Mouse (Mus musculus): Measurements from ENCODE around the gene Pde4dip. TPM values are rescaled to one million over a fixed set of nuclear protein-coding genes. Genes with fewer than 3 reads are reported as not detected.

The Pde4dip gene
- total RNA-seq, 4 experiments from 2014 or later = 195 to 235 (median 214) TPM

DNA sequence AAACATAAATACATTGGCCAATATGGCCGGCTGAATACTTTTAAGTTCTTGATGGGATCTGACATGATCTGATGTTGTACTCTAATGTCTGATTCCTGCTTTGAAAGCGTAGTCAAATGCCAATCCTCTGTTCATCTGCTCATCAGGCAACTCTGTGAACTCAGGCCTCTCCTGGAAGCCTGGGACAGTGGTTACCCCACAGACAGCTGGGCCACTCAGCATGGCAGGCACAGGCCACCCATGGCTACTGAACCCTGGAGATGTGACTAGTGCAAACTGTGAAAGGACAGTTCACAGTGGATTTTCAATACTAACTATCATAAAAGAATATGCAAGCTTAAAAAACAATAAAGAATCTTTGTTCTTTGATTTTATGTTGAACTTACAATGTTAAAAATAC lies 85.6 kb downstream of the Pde4dip start:
- DNase-seq (ENCODE audit: low spot score in 2 of 2) = no peak

DNA sequence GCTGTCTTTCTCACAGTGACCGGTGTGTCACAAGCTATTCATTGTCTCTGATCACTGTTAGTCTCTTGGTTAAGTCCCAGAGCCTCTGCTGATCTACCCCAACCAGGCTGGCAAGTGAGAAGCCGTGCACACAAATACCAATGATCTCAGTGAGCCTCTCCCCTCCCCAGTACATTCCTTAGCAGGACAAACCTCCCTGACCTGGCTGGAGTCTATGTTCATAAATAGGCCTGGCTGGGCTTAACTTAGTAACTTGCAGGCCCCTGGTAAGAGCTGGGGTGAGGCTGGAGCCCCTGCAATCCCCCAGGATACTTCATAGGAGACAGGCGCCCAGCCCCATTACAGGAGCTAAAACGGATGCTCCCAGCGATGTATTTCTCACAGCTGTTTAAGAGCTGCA lies 86.2 kb downstream of the Pde4dip start:
- no peak for DNase-seq (ENCODE audit: low spot score in 2 of 2)

DNA sequence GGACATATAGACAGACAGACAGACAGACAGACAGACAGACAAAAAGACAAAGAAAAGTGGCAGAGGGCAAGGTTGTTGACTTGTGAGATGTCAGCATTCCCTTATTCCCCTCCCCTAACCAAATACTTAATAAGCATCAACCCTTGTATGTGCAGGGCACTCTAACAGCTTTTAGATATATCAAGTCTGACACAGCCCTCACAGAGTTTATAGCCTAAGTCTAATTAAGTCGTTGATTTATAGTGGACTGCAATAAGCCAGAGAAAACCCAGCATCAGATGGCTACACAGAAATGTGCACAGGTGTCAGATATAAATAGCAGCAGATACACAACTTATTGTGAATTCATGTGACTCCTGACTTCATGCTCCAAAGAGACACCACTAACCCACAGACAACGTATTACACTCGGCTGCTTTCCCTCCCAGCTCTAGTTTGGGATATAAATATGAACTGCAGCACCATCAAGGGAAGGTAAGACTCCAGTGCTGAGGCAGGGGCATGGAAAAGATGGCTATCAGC lies 87.3 kb downstream of the Pde4dip start:
- no peak for DNase-seq (ENCODE audit: low spot score in 2 of 2)

DNA sequence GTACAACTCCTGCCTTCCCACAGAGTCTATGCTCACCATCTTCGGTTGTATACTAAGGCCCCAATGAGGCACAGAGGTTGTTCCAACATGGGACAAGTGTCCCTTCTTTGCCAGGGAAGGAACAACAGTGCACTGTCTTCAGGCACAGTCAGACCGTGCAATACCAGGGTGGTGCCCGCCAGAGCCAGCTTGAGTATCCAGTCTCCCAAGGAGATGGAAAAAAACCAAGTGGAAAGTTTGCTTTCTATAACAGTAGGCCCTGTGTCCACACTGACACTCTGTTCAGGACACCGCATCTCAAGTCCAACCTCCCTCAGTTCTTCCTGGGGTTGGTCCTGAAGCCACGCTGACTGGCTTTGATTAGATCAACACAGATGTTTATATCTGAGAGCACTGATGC lies 87.8 kb downstream of the Pde4dip start:
- DNase-seq (ENCODE audit: low spot score in 2 of 2) = no peak

DNA sequence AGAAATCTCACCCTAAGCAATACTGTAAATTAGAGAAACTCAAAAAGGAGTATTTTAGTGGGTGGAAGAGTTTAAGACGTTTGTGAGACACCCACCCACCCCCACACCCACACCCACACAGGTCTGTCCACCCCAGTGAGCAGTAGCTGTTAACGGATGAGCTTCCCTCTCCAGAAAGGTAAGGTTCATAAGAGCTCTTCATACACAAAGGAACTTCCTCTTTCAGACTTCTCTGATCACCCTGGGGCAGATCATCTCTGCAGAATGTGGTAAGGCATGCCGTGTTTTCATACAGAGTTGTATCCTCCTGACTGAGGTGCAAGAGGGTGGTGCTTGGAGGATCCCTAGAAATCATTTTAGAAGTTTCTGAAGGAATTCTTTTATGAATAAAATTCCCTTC lies 88.5 kb downstream of the Pde4dip start:
- DNase-seq (ENCODE audit: low spot score in 2 of 2) = no peak

DNA sequence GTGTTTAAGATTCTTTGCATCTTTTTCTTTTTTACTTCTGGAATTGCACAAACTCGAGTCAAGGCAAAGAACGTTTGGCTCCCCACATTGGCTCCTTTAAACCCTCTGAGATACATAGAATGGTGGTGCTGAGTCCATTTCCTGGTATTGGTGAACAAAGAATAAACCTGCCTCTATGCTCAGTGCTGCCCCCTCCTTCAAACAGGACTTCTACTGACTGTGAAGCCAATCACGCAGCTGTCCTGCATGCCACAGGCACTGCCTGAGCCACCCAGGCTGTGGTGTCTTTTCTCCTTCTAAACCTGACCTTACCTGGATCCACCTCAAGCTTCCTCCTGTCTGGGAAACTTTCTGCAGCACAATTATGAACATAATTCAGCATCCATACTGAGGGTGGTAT lies 89.2 kb downstream of the Pde4dip start:
- no peak for DNase-seq (ENCODE audit: low spot score in 2 of 2)

DNA sequence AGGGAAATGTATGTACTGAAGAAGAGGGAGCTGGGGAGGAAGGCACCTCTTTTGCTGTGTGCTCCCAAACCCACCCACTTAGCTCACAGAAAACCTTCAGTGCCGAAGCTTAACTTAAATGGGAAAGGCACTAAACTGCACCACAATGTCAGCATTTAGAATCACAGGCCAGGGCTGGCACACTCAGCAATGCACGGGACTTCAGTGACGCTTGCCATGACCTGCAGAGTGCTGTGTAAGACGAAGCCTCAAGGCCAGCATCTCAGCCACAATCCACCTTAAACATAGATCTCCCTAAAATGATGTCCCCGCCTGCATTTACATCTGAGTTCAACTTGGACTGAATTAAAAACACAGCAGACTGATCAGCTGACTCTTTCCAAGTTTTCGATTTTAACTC lies 91.1 kb downstream of the Pde4dip start:
- DNase-seq (ENCODE audit: low spot score in 2 of 2) = no peak

DNA sequence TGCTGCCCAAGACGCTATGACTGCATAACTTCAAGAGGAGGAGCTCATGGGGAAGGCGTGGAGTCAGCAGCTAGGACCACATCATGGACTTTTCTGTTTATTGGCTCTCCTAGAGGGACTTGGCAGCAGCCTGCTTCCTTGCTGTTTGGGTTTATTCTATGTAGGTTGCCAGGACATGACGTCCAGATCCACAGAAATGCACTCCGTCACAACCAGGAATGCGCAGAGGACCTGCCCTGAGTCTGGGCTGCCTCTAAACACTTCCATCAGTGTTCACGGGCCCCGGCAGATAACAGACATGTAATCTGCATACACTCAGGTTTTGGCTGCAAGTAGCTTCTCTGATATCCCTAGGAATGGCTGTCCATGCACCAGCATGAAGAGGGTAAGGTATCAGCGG lies 94.5 kb downstream of the Pde4dip start:
- no peak for DNase-seq (ENCODE audit: low spot score in 2 of 2)

DNA sequence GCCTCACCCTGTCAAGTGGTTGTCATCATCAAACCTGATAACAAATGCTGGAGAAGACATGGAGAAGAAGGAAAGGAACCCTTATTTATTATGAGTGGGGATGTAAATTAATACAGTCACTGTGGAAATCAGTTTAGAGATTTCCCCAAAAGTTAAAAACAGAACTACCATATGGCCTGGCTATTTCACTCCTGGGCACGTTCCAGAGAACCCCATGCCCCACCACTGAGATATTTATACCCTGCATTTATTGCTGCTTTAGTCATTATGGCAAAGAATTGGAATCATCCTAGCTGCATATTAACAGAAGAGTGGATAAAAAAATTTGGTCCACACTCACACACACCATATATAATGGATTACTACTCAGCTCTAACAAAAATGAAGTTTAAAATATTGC lies 98.4 kb downstream of the Pde4dip start:
- no peak for DNase-seq (ENCODE audit: low spot score in 2 of 2)

DNA sequence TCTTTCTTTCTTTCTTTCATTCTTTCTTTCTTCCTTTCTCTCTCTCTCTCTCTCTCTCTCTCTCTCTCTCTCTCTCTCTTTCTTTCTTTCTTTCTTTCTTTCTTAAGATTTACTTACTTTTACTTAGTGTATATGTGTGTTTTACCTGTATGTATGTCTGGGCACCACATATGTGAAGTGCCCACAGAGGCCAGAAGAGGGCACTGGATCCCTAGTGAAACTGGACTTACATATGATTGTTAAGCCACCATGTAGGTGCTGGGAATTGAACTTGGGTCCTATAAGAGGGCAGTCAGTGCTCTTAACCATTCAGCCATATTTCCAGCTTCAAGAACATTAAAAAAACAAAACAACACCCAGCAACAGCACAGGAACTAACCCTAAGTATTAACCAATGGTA lies 99.2 kb downstream of the Pde4dip start:
- DNase-seq (ENCODE audit: low spot score in 2 of 2) = no peak

DNA sequence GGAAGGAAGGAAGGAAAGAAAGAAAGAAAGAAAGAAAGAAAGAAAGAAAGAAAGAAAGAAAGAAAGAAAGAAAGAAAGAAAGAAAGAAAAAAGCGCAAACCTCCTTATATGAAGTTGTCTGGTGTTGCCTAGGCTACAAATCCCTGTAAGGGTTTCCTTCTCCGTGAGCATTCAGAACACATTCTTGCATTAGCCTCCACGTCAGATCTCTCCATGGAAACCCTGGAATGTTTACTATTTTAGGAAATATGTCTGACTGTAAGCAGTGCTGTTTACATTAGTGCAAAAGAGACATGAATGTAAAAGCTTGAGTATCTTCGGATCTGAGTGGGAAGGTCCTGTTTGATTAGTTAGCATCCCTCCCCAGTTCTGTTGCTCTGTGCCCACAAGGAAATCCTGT lies 112.3 kb downstream of the Pde4dip start:
- DNase-seq (ENCODE audit: low spot score in 2 of 2) = no peak

DNA sequence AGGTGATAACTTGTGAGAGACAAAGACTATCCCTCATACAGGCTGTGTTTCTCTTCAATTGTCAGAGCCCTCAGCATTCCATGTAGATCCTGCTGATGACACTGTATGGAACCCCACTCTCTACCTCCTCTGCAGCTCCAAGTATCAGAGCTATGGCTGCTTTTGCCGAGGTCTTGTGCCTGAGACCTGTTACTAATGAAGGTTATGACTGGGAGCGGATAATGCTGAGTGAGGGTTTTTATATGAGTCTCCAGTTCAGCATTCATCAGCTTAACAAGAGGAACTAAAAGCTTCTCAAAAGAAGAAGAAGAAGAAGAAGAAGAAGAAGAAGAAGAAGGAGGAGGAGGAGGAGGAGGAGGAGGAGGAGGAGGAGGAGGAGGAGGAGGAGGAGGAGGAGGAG lies 112.8 kb downstream of the Pde4dip start:
- no peak for DNase-seq (ENCODE audit: low spot score in 2 of 2)

DNA sequence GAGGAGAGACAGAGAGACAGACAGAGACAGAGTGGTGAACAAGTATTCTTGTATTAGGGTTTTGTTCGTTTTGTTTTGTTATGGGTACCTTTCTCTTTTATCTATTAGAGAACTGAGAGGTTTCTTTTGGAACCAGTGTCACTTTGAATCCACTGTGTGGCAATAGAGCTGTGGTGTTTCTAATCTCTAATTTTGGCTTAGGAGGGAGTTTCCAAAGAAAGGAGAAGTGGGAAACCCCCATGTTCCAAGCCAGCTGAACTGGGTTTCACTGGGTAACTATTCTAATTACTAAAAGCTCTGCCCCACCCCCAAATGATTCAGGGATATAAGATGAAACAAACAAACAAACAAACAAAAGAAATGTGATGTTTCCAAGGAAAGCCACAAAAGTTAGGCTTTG lies 113.6 kb downstream of the Pde4dip start:
- DNase-seq (ENCODE audit: low spot score in 2 of 2) = no peak

DNA sequence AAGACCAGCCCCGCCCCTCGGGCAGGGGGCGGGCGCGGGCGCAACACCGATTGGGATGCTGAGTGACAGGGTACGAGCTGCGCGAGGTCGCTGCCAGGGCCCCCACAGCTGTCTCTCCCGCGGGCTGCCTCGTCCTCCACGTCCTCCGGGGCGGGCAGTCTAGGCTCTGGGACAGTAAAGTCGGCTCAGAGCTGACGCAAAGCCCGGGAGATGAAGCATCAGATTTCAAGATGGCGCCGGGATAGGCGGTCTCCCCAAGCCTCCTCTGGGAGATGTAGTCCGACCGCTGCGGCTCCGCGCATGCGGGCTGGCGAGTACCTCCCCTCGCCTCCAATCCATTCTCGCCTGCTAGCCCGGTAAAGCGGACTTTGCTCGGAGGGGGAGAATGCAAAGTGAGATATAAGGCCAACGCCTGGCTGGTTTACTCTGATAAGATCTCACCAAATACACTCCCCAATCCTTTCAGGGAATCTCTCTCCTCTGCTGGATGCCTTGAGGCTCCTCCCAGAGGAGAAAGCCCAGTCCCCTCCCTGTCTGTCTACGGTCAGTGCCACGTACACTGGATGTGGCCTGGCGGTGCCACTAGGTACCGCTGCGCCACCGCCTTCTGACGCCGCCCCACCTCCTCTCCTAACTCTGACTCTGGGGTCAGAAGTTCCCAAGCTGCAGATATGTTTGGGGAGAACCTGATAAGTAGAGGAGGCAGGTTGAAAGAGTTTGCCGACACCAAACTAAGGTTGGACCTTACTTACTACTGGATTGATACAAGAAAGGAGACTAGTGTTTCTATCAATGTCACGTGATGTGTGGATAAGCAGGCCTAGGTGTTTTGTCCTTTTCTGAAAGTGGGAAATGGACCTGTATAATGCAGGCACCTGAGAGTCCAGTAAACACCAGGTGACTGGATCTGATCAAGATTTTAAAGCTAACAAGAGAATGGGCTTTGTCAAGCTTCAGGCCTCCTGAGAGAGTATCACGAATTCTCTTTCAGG lies 120.4 kb downstream of the Pde4dip start:
- DNase-seq (ENCODE audit: low spot score in 2 of 2) = peak; percentile 92 to 94

DNA sequence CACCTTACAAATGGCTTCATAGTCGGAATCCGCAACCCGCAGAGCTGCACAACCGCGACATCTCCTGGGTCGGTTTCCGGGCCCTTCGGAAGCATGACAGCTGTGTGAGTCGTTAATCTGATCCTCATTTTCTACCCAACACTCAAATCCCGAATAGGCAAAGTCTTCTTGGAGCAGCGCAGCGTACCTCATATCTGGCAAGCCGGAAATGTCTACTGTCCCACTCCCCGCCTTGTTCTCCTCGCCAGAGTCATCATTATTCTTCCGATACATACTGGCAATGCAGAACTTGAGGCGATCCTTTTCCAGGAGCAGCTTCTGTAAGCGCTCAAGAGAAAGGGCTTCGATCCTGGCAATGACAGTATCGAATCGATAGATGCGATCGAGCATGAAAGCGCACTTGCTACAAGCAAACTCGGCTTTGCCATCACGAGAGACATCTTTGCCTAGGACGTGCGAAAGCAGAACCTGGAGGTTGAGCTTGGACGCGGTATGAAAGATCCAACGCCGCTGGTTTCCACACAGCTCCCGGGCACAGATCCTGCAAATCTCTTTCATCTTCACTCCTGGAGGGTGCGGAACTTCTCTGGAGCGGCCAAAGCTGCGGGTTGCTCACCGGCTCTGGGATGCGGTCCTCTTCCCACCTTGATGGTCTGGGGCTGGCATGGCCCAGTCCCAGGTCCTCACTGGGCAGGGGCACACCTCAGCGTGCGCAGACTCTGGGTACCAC lies 121.3 kb downstream of the Pde4dip start:
- DNase-seq (ENCODE audit: low spot score in 2 of 2) = peak in 1 of 2 experiments; percentile 26

DNA sequence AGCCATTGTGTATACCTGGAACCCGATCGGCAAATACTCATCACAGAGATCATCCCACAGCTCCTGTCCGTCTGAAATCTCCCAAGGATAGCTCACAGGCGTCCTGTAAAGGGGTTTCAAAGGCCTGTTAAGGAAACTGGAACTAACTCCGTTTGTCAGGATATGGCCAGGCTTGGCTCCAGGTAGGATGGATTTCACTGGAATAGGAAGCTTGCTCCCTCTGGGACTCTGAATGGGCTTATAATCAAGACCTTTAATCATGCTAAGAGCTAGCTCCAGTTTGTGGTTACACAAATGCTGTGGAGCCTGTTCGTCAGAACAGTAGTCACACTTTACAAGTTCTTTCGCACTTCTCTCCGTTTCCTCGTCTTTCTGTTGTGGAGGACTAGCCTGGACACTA lies 122.0 kb downstream of the Pde4dip start:
- DNase-seq (ENCODE audit: low spot score in 2 of 2) = no peak

DNA sequence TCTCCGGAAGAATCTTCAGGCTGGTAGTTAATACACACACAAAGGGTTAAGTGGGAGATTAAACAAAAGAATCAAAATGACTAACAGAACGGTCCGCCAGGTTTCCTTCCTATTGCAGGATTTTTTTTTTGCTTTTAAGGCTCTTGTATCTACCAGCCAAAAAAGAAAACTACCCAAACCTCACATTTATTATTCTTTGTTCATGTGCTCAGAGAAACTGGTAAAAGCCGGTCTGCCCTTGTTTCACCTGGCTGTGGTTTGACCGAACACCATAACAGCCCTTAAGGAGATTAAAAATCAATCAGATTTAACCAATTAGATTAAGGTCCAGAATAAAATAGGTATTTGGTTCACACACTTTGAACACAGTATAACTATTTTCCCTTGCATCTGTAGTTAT lies 124.4 kb downstream of the Pde4dip start:
- DNase-seq (ENCODE audit: low spot score in 2 of 2) = no peak

DNA sequence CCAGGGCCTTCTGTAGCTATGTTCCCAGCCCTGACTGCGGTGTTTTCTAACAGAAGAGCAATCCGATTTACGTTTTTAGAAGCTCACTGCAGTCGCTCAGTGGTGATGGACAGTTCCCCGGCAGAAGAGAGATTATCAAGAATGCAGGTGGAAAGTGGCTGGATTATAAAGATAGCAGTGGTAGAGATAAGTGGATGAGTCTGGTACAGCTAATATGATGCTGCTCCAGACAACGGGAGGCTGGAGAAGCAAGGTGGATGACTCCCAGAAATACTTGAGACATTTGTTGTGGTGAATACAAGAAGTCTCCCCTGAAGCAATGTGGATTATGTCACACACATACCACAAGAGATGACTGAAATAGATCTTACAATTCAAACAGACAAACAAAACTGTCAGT lies 126.6 kb downstream of the Pde4dip start:
- DNase-seq (ENCODE audit: low spot score in 2 of 2) = no peak

DNA sequence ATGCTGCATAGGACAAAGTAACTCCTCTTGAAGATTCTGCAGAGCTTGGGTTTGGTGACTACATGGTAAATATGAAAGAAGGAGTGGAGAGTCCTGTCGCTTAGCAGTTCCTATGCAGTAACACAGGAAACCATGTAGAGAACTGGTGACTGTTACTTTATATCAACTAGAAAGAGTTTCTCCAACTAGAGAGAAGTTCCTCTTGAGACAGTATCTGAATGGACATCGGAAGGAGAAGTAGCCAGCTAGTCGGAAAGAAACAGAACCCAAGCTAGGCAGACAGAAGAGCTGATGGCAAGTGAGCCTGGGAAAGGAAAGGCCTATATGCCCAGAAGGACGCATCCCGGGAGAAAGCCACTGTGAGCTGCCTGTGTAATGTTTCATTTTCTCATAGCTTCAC lies 127.3 kb downstream of the Pde4dip start:
- no peak for DNase-seq (ENCODE audit: low spot score in 2 of 2)

DNA sequence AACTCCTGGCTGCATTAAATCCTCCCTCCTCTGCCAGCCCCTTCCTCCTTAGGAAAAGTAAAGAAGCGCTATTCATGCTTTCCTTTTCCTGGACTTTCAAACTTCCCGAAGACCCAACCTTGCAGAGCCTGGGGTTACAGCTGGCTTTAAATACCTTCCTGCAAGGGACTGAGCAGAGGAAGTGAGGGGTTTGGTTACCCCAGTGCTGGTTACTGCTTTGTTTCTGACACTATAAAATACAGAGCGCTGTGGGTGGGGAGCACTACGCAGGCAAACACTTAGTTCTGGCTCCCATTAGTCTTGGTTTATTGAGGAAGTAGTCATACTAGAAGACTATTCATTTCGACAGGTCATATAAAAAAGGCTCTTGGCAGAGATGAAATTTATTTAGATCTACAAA lies 128.7 kb downstream of the Pde4dip start:
- DNase-seq (ENCODE audit: low spot score in 2 of 2) = no peak

DNA sequence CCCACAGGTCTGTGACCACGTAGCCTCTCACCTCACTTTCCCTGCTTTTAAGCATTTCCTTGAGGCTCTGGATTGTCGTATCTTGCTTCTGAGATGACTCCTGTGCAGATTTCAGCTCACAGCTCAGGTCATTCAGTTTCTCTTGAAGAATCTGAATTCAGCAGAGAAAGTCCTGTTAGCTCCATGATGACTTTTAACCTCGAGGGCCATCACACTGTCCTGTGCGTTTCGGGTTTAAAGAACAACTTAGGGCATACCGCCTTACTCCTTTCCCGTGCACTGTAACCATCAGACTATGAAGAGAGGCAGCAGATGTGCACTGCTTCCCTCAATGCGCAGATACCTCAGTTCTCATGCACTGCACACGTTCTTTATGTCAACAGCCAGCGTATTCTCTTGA lies 131.0 kb downstream of the Pde4dip start:
- DNase-seq (ENCODE audit: low spot score in 2 of 2) = no peak

DNA sequence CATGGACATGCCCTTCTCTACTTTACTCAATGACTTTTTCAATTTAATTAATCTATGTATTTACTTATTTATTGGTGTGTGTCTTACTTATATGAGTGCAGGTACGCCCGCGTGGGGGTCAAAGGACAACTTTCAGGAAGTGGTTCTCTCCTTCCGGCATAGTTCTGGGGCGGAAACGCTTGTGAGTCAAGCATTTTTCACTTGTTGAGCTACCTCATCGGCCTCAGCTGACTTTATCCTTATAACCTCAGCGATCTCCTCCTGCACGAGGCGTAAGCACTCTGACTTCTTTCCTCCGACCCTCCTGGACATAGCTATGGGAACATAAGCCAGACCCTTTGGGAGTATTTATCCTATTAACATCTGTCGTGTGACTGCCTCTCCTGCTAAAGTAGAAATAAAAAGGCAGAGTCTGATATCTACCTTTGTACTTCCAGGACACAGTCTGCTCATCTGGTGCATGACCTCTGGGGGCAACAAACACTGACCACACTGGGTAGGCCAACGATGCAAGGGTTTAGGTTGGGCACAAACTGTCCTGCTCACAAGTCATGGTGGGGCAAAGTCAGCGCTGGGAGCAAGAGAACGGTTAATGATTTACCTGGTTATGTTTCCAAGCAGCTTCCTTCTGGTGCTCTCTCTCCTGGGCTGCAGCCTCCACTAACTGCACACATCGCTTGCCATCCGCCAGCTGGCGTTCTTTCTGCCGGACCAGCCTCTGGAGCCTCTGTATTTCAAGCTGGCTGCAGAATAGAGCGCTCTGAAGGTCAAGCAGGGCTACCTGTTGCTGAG lies 132.0 kb downstream of the Pde4dip start:
- DNase-seq (ENCODE audit: low spot score in 2 of 2) = no peak

Measured in layer of hippocampus, adult 8-10 months (tissue).